Mouse (Mus musculus): Measurements from ENCODE around the gene Pgc.

DNA sequence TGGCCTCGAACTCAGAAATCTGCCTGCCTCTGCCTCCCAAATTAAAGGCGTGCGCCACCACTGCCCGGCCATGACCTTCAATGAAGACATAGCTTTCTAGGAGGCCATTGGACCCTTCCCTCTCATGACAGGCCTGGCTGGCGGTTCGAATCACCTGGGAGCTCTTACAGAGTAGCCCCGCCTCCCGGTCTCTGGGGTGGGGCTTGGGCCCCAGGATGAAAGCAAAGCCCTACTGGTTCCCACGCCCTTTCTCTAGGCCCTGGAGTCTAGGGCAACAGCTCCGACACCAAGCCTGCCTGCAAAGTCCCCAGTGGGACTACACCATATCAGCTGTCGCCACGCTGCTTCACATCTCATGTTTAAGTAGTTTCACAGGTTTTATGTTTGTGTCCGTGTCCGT lies 17.4 kb downstream of the Pgc start:
- no peak for TF ChIP-seq CTCF (IDR thresholded peaks at IDR 0.05; ENCODE audit: borderline replicate concordance, extremely low read depth, insufficient read depth, insufficient read length)
- no peak for TF ChIP-seq POLR2A (IDR thresholded peaks at IDR 0.05; ENCODE audit: borderline replicate concordance, extremely low read depth, insufficient read depth, insufficient read length, poor library complexity, severe bottlenecking)

Data from brain, embryonic 14.5 days (tissue).